Mouse (Mus musculus): ENCODE results near the gene Exph5.

Gene Exph5

DNA sequence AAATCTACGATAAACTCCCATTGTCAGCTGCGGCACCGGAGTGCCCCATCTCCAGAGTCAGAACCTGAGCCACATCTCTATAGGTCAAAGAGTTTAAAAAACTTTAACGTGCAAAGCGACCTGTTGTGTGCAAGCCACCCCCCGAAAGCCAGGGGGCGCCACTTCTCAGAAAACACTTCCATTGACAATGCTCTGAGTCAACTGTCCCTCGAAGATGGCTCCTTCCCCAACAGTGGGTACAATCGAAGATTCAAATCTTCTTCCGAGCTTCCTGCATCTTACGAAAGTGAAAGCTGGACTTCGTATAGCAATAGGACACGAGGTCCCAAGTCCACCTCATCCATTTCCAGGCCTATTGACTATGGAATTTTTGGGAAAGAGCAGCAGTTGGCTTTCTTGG, 75.3 kb downstream of the Exph5 start:
- DNase-seq, result peak; percentile 26

DNA sequence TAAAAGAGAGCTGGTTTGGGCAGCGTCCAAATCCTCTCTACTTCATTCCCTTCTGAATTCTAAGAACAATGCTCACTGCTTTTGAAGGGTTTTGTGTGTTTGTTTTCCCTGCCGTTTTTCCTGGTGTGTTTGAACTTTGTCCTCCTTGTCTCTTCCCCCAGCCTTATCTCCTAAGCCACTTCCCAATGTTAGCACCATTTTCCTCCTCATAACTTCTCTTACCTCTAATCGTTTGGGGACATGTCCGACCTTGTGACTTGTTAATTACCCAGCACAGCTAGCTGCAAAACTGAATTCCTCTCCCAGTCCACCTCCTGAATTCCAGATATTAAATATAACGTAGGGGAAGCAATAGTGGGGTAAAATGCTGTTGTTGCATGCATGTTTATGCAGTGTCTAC, 76.1 kb downstream of the Exph5 start:
- DNase-seq, result no peak

- DNase-seq, result no peak
These were observed 76.7 kb downstream of the Exph5 start for GRCm38 (mm10) chr9:53378171-53378570.

- no peak for DNase-seq
These were observed 79.1 kb downstream of the Exph5 start for GRCm38 (mm10) chr9:53380595-53380994.

DNA sequence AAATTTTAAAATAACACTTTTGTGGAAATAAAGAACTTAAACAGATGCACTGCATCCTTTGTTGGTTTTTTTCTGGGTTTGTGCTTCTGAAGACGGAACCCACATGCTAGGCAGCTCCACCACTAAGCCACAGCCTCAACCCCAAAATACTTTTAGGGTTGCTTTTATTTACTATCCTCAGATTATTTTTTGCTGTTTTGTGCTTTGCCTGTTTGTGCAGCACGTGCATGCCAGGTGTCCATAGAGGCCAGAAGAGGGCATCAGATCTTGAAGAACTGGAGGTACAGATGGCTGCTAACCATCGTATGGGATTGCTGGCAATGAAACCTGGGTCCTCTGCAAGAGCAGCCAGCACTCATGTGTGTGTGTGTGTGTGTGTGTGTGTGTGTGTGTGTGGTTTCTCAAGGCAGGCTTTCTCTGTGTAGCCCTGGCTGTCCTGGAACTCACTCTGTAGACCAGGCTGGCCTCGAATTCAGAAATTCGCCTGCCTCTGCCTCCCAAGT, 79.7 kb downstream of the Exph5 start:
- no peak for DNase-seq

GRCm38 (mm10) chr9:53383951-53384866, 82.7 kb downstream of the Exph5 start, which contains the start of gene Kdelc2:
TSS of gene Kdelc2 (plus strand) at chr9:53384025.
- peak; percentile 61 for DNase-seq

GRCm38 (mm10) chr9:53384873-53385272, 83.4 kb downstream of the Exph5 start:
- no peak for DNase-seq

DNA sequence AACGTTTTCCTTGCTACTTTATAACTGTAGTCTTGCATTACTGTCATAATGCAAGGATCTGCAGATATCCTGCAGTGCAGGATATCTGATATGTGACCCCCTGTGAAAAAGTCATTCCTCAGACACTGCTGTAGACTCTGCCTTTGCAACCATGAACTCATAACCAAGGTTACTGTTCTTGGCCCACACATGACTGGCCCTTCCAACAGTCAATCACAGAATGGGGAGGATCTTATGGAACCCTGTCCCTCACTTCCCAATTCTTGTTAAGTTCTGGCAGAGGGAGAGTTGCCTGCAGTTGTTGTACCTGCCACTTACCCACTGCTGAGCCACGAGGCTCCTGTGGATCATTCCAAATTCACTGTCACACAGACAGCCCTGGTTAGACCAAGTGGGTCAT, 86.0 kb downstream of the Exph5 start:
- no peak for DNase-seq

GRCm38 (mm10) chr9:53389109-53389508, 87.6 kb downstream of the Exph5 start:
- DNase-seq, result no peak

GRCm38 (mm10) chr9:53390136-53390535, 88.7 kb downstream of the Exph5 start:
- DNase-seq, result no peak

DNA sequence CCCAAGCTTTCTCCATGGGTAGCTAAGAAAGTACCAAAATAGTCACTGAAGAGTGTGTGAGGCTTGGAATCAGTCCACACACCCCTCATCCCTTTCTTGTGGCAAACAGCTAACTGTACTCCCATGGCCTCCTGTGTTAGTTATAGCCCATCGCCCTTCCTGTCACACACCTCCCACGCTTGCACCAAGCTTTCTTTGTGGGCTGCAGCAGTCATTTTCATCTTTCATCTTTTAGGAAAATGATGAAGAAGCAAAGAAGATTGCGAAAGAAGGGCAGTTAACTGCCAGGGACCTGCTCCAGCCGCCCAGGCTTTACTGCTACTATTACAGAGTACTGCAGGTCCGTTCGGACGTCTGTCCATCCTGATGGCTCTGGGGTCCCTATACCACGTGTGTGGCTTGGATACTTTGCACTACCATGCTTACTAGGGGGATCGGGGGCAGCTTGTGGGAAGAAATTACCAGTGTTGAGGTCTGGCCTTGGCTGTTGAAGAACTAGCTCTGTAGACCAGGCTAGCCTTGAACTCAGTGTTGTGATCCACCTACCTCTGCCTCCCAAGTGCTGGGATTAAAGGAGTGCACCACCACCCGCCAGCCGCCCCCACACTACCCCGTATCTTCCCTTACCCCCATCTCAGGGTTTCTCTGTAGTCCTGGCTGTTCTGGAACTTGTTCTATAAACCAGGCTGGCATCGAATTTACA, 96.4 kb downstream of the Exph5 start:
- DNase-seq, result no peak

- DNase-seq, result peak; percentile 72
These were observed 96.9 kb downstream of the Exph5 start for GRCm38 (mm10) chr9:53398388-53398700.

- no peak for DNase-seq
These were observed 98.1 kb downstream of the Exph5 start for GRCm38 (mm10) chr9:53399537-53399936.

DNA sequence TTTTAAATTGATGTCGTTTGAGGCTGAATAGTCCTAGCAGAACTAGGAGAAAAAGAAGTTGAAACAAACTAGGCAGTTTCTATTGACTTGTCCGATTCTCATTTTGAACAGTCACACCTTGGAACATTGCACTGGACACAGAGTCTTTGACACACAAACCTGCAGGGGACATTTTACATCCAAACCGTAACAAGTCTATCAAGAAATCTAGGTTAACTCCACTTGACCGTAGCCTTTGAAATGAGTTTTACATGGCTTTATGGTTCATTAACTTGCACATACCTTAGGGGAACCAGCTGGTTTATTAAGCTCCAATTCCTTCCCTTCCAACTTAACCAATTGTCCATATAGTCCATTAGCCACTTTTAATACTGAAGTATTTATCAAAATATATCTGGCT, 99.2 kb downstream of the Exph5 start:
- no peak for DNase-seq

DNA sequence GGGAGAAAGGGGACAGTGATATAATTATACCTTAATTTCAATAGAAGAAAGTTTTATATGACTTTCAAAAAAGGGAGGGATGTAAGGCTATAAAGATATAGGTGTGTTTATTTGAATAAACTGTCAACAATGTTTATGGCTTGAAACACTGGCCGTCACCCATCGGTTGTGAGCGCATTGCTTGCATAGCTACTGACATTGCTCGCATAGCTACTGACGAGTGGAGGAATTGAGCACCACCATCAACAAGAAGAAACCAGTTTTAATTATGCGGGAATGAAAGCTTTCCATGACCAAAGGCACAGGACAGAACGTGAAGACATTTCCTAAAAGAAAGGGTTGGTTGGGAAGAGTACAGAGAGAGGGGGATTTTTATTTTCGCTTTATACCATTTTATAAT, 99.7 kb downstream of the Exph5 start:
- DNase-seq, result no peak

DNA sequence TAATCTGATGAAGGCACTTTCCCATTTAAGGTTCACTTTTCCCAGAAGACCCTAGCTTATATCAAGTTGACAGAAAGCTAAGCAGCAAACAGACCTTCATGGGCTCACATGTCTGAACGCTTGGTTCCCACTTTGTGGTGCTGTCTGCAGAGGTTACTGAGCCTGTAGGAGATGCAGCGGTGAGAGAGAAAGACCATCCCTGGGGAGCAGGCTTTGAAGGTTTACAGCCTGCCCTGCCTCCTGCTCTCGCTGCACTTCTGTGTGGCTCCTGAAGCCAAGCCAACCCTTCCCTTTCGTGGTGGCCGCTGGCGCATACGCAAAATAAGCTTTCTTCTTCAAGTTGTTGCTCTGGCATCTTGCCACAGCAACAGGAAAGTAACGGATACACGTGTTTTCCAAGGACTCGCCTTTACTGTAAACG, 100.8 kb downstream of the Exph5 start, which contains the start of gene 4930550C14Rik:
4930550C14Rik (plus strand) TSS at position 35 of the 421 bp plus-strand sequence.
- no peak for DNase-seq

DNA sequence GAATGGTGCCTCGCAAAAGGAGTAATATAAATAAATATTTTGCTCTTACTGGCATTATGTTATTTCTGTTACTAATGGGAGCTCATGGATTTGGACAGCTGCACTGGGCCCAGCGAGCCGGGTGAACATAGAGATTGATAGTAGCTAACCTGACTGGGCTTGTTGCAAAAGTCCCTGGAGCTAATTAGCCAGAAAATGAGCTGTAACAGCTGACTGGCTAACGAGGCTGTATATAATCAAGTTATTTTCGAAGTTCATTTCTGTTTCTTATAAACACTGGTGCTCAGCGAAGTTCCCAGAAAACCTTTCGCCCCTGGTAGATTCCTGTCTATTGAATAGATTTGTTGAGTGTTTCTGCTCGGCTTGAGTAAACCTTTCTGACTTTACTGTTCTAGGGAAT, 101.5 kb downstream of the Exph5 start:
- no peak for DNase-seq

- no peak for DNase-seq
These were observed 102.7 kb downstream of the Exph5 start for GRCm38 (mm10) chr9:53404050-53404752.

DNA sequence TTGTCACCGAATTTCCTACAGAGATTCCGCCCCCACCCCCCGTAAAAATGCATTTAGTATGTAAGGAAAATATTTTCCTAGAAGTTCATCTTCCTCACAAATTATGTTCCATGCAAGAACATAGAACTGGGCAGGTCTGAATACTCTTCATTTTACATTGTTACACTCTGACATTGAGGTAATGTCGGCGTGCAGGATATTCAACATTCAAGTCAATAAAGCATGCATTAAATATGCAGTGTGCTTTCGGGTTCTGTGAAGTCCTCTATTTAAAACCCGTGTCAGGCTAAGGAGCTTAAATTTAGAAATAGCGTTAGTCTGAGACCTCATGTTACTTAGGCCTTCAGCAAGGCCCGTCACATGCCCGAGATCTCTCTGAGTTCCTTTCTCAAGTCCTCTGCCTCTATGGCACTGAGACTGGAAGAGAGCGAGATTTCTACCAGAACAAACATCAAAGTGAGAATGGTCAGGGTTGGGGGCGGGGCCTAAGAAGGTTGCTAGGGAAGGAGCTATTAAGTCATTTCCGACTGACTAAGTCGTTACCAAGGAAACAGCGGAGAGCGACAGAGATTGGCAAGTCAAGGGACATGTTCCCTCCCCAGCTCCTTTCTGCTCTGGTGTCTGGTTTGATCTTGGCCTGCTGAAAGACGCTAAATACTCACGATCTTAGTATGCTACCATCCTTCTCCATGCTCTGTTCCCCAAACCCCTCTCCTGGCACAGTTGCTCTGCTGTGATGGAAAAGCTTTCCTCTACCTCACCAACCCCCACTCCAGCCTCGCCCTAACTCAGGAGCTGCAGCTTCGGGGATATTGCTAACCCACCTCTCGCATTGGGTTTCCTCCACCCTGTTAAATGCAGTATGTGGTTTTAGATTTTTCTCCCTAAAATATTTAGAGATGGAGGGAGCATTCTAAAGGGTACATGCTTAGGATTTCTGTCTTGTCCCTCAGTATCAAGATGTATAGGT, 103.6 kb downstream of the Exph5 start:
- DNase-seq, result peak; percentile 73

- no peak for DNase-seq
These were observed 107.1 kb downstream of the Exph5 start for GRCm38 (mm10) chr9:53408548-53408947.

DNA sequence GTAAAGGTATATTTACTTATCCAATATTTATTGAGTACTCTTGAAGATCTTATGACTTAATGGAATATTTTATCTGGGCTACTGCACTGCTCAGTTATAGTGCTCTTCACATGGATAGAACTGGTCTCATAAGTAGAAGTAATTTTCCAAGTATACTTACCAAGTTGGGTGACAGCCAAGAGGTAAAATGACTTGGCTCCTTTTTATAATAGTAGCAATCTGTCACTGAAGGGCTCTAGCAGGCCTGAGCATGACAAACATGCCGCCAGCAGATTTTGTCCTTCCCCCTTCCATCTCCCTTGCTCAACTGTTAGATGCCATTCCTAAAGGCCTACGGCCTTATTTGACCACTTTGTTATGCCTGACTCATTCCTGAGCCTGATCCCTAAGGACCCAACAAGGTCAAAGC, 107.5 kb downstream of the Exph5 start:
- DNase-seq, result no peak

GRCm38 (mm10) chr9:53409427-53409826, 108.0 kb downstream of the Exph5 start:
- DNase-seq, result peak; percentile 29
